Mouse (Mus musculus) ovary, postnatal 36 days (tissue): ENCODE results near the gene Klhdc7b.
"Not testable (repeated sequence)": the region's sequence is repeated elsewhere in the genome, so short reads cannot be mapped to it uniquely, and the experiment has no call there.

Experiments
- DNase-seq: peaks from one replicate; pipeline ENCODE4 v3.0.0; 2022; ENCODE audit warnings: low spot score, mixed read lengths

Klhdc7b gene

GRCm38 (mm10) chr15:89428136-89428790, 43.5 kb downstream of the Klhdc7b start:
- DNase-seq: no peak

- DNase-seq: no peak
These were observed 44.2 kb downstream of the Klhdc7b start for GRCm38 (mm10) chr15:89428821-89429351.

GRCm38 (mm10) chr15:89429352-89430221, 44.9 kb downstream of the Klhdc7b start, which contains the start of the genes C730034F03Rik, Gm44502 and Chkb:
Gene C730034F03Rik, plus strand, starts transcription at chr15:89429589.
Gene Gm44502, minus strand, starts transcription at chr15:89429696.
Gene Chkb, minus strand, starts transcription at chr15:89429908.
- peak; percentile 88 for DNase-seq

GRCm38 (mm10) chr15:89430341-89430740, 45.6 kb downstream of the Klhdc7b start:
- no peak for DNase-seq

- DNase-seq: not testable (repeated sequence)
These were observed 46.1 kb downstream of the Klhdc7b start for GRCm38 (mm10) chr15:89430771-89431170.

- DNase-seq: no peak
These were observed 46.6 kb downstream of the Klhdc7b start for GRCm38 (mm10) chr15:89431271-89431670.

- DNase-seq: no peak
These were observed 47.1 kb downstream of the Klhdc7b start for GRCm38 (mm10) chr15:89431806-89432205.

GRCm38 (mm10) chr15:89432946-89433345, 48.2 kb downstream of the Klhdc7b start:
- DNase-seq: no peak

- no peak for DNase-seq
These were observed 49.4 kb downstream of the Klhdc7b start for GRCm38 (mm10) chr15:89434136-89434535.

- DNase-seq: no peak
These were observed 51.2 kb downstream of the Klhdc7b start for GRCm38 (mm10) chr15:89435878-89436277.
